Mouse (Mus musculus) ZHBTc4 (cell line): ENCODE results near the gene Mitd1.

Source experiments
- DNase-seq: peaks from one replicate; pipeline ENCODE4 v3.0.0-alpha.2; 2011; ENCODE audit warnings: low read depth, low spot score

The Mitd1 gene

DNA sequence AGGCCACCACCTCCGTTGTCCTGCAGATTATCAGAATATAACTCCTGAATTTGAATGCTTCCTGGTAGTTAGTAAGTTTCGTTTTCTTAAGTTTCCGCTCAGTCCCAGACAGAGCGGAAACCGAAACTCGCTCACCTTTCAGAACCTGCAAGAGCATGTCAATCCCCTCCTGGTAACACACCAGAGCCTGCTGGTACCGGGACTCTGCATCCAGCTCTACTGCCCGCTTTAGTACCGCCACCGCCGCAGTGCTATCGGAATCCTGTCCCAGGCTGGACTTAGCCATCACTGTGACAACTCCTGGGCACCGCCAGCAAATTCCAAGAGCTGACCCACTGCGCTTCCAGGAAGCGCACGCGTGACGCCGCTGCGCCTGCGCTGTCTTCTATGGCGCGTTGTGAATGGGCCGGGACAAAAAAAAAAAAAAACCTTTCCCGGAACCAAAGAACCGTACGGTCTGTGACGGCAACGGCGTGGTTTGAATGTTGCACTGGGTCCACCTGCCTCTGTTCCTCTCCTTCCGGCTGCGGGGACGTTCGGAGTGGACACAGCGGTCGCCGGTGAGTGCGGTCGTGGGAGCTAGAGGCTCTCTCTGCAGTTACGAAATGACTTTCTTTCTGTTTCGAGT is at the start of gene Mitd1, which contains the start of gene Mrpl30:
Mitd1 (minus strand) TSS at position 387 of the 628 bp plus-strand sequence.
Mrpl30 (plus strand) TSS at position 453 of the 628 bp plus-strand sequence.
- peak; percentile 96 for DNase-seq

DNA sequence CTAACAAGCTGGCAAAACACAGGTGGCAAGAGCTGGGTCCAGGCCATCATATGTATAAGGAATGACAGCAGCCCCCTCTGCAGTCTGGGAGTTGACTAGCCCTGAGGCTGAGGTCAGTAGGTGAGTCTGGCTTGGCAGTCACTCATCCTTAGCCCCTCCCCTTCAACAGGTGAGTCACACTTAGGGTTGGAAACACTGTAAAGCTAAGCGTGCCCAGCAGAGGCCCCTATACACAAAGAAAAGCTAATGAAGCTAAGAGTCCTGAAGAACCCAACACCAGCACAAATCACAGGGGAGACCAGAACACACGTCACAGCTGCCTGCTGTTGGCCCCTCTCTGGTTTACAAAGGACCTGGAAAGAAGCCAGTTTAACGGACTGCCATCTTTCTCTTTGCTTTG is 41.6 kb upstream of the Mitd1 start:
- DNase-seq, result peak; percentile 73

DNA sequence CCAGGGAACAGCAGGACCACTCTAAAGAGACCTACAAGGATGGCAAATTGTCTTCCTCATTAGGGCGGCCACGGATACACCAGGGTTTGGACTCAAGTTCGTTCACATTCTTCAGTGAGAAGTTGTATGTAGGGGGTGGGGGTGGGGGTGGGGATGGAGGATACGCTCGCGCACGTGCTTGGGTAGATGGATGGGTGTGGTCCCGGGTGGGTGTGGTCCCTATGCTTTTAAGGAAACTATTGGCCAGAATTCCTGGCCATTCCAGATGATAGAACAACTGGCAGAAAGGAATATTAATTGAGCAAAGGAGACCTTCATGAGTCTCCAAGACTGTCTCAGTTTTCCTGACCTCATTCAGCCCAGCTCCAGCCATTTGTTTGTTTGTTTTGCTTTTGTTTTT is 35.8 kb upstream of the Mitd1 start:
- DNase-seq, result peak; percentile 50

DNA sequence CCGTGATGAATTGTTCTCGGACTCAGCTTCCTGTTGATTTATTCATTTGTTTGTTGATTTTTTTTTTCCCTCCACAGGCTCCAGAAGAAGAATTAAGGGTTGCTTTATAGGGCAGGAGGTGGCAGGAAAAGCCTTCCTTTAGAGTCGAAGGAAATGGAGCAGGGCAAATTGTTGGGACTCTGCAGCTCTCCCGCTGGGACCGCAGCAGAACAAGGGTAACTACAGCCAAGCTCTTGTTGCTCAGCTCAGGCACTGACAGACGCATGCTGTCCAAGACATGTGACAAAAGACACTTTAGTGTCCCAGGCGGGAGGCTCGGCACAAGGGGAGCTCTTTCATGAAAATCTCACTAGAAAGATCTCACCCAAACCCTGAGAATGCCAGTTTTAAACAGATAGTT is 32.3 kb upstream of the Mitd1 start:
- peak; percentile 22 for DNase-seq

DNA sequence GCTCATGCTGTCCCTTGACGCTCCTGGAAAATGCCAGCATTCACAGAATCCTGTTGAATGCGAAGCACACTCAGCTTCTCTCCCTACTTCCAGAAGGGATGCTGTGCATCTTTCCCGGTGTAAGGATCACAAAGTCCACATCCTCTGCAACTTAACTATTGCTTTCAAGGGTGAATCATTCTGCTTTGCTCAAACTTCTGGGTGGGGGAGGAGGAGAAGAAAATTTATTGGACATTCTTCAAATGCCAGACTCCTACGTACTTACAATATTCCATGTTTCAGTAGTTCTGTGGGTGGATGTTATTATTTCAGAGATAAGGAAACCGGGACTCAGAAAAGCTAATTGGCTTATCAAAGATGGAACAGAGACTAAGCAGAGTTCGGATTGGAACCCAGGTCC is 27.9 kb upstream of the Mitd1 start:
- DNase-seq, result no peak

DNA sequence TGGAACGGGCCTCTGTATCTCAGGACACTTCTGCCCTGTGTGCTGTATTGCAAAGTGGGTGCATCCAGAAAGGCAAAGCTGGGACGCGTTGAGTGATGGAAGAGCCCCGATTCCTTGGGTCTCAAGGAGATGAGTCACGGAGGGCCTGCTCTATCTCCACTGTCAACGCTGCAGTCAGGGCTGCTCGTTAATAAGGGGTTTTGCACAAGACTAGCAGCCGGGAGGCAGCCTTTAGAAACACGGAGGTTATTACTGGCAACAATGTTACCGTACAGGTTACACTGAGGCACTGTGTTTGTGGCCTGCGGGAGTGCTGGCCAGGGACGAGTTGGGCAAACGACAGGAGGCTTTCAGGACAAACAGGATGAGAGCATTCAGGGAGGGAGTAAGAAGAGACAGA is 27.5 kb upstream of the Mitd1 start:
- DNase-seq, result no peak

DNA sequence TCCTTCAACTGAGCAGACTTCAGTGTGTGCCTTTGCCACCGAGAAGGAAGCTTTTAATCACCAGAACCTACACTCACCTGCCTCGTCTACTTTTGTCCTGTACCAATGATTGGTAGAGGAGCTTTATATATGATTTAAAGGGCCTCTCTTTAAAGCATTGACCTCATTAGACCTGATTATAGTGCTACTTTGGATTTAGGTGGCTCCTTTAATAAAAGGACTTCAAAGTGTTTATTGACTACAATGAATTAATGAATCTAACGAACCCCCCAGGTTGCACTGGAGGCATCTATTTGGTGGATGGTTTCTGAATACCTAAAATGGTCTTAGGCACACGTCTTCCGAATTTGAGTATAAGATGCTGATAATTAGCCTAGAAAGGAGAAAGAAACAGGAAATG is 26.2 kb upstream of the Mitd1 start, which contains the start of gene Lyg2:
Lyg2 (minus strand) TSS at position 101 of the 400 bp plus-strand sequence.
- DNase-seq, result no peak

DNA sequence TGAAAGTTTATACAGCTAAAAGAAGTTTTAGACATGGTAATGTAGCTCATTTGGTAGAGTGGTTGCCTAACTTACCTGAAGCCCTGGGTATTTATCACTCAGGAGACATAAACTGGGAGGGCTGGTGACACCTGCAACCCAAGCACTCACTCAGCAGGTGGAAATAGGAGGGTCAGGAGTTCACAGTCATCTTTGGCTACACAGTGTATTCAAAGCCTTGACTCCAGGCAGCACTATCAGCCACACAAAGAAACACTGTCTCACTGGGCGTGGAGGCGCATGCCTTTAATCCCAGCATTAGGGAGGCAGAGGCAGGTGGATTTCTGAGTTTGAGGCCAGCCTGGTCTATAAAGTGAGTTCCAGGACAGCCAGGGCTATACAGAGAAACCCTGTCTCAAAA is 22.5 kb upstream of the Mitd1 start:
- DNase-seq, result peak; percentile 60

DNA sequence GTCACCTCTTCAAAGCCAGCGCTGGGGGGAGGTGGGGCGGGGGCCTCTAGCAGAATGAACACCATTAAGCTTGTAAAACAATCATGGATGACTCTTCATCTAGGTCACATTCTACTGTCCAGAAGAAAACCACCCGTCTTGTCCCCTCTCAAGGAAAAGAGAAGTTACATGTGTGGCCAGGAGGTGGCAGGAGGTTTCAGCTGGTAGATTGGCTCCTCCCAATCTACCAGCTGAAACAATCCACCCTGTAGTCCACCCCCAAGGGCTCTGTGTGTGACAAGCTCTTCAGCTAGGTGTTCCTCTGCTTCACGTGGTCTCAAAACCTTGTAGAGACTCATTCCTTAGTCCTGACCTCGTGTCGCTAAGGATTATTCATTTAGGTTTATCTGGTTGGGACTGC is 13.0 kb upstream of the Mitd1 start:
- DNase-seq, result peak; percentile 81

DNA sequence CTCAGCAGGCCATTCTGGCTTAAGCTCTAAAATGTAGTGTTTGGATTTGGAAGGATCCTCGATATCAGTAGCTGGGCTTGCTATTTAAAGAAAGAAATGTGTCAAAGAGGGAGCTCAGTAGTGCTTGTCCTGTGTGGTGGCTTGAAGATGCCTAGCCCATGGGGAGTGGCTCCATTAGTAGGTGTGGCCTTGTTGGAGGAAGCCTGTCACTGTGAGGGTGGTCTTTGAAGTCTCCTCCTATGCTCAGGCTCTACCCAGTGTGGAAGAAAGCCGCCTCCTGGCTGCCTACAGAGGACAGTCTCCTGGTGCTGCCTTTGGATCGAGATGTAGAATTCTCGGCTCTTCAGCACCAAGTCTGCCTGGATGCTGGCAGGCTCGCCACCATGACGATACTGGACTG is 10.1 kb upstream of the Mitd1 start:
- peak; percentile 72 for DNase-seq

DNA sequence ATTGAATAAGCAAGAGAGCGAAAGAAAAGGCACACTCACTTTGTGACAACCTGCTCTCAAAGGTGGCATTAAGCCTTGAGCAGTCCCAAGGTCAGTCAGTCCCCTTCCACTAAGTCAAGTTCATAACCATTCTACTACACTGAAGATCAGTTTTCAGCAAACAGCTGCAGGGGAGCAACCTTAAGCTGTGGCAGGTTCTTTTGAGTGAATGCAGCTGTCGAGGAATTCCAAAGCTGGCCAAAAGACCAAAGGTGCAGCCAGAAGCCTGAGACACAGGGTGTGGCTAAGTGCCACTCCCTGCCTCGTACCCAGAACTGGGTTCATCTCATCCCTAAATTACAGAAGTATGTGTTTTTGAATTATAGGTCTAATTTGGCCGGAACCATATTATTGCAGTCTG is 9.6 kb upstream of the Mitd1 start:
- no peak for DNase-seq

DNA sequence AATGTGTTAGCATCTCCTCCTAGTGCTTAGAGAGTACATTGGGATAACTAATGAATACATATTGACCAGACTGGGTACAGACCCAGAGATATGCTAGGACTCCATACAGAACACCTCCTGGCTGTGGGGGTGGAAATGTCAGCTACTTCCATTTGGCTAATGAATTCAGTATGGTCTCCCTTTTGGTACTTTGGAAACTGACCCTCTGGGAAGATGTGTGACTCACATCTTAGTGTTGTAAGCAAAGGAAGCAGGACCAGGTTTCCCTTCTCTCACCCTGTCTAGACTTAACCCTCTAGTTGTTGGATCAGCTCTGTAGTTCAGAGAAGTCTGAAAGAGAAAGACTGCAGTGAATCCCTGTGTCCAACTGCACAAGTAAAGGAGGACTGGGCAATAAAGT is 4.4 kb upstream of the Mitd1 start:
- DNase-seq, result no peak

DNA sequence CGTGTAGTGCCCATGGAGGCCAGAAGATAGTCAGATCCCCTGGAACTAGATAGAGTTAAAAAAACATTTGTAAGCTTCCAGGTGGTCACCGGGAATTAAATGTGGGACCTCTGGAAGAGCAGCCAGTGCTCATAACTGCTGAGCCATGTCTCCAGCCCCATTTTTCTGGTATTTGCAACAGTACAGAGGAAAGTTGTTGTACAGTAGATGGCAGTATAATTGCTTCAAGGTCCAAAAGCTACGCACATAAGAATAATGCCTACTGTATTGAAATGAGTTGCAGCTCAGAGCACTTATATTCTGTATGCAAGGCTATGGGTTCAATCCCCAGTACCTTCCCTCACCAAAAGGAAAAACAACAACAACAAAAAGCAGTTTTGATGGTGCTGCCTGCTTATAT is 1.2 kb upstream of the Mitd1 start:
- DNase-seq, result no peak

DNA sequence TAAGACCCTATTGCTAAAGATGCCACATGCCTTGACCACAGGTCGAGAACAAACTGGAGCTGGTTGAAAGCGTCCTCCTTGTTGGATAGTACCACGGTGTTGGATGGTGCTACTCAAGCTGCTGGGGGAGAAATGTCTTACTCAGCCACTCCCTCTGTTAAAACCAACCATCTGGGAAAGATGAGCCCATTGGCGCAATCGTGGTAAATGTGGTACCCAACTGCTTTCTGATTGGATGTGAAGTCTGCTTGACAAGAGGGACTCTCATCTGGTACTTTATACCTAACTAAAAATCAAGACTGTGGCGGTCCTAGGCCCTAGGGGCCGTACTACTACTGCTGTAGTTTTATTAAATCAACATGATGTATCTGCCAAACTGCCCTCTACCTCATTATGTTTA is 1.0 kb downstream of the Mitd1 start:
- no peak for DNase-seq

DNA sequence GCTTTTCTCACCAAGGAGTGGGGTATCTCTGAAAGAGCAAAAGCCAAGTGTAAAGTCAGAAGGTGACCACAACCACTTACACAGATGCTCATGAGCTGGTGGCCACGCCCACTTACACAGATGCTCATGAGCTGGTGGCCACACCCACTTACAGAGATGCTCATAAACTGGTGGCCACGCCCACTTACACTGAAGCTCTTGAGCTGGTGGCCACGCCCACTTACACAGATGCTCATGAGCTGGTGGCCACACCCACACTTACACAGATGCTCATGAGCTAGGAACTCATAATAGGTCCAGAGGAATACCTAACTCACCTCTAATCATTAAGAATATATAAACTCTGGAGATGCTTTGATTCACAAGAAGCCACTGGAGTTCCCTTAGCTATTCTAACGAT is 5.8 kb downstream of the Mitd1 start:
- peak; percentile 90 for DNase-seq

DNA sequence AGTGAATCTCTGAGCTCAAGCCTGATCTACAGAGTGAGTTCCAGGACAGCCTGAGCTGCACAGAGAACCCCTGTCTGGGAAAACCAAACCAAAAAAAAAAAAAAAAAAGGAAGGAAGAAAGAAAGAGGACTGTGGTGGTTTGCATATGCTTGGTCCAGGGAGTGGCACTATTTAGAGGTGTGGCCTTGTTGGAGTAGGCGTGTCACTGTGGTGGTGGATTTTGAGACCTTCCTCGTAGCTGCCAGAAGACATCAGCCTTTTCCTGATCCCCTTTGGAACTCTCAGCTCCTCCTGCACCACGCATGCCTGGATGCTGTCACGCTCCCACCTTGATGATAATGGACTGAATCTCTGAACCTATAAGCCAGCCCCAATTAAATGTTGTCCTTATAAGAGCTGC is 6.8 kb downstream of the Mitd1 start:
- peak; percentile 53 for DNase-seq

DNA sequence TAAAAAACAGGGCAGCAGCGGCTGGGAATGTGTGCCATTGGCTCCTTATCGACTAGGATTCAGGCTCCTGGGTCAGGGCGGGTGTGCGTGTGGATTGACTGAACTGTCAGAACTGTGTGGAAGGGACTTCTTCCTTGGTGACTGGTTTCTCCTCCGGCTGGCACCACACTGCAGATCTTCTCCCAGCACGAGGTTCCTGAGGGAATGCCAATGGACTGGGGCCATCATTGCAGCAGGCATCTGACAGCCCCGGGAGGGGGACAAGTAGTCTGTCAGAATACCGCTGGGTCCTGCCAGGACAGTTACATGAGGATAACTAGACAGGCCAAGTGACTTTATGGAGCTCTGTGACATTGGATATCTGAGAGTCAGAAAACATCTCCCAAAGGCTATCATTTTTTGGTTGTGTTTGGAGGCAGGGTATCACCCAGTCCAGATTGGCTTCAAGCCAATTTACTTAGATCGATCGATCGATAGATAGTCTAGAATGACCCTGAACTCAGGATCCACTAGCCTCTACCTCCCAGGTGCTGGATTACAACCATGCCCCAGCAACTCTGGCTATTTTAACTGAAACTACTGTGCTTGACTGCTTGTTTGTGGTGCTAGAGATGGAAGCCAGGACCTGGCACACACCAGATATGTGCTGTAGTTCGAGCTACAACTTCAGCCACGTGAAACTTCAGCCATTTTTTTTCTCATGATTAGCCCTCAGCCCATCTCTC is 12.3 kb downstream of the Mitd1 start:
- no peak for DNase-seq

DNA sequence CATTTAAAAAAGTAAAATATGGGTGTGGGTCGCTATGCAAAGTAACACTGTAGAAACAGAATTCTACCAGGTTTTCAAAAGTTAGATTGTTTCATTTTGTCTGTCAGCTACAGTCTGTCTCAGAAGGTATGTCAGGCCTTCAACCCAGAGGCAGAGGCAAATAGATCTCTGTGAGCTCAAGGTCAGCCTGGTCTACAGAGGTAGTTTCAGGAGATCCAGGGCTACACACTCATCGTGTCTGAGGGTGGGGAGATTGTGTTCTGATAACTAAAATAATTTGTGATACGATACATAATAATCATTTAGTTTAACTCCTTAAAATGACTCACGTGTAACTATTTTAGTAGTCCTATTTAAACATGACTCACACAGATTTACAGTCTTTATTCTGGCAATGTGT is 17.1 kb downstream of the Mitd1 start:
- no peak for DNase-seq

DNA sequence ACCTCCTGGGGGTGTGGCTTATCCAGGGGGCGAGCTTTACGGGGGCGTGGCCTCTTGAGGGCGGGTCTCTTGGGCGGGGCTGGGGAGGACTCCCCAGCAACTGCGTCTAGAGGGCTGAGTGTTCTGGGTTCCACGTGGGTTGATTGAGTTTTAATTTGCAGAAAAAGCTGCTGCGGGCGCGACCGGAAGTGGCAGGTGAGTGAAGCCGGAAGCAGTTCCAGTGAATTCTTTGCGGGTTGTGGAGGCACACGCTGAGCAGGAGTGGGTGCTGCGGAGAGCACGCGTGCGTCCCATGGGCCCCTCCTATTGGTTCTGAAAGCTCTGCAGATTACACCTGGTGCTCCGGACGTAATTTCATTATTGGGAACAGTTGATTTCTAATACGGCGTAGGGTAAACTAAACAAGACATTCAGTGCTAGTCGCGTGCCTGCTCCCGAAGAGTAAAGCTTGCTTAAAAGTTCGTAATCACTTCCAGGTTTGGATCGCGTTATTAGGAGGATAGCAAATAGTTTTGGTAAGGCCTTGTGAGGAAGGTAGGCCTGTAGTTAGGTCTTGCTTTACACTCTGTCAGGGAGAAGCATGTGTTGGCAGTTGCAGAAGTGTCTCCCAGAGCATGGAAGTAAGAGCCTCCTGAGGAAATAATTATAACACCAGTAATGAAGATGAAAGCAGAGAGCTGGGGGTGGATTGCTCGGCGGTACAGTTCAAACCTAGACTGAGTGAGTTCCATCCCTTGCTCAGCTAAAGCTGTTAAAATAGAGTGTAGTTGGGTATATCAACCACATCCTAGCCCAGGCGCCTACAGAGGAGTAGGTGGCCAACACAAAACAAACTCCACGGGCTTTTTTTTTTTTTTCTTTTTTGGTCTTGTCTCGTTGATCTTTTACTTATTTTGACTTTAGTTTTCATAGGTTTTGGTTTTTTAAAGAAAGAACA is 17.8 kb downstream of the Mitd1 start:
- peak; percentile 92 for DNase-seq

DNA sequence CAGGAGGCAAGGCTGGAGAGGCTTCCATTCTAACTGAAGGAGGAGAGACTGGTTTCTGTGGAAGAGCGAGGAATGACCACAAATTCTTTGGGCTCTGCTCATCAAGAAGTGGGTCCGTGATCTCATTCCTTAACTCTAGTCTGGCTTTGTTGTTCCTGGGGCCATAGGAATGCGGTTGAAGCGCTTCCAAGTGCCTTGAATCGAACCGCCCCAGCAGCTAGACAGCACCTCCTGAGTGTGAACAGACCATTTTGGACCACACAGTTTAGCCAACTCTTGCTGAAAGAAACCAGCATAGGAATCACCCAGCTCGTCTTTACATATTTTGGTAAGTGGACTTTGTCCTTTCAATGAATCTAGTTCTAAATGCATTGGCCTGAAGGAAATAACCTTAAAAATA is 18.5 kb downstream of the Mitd1 start, which contains the start of gene Lipt1:
Lipt1 (plus strand) TSS at position 35 of the 400 bp plus-strand sequence.
- DNase-seq, result no peak

DNA sequence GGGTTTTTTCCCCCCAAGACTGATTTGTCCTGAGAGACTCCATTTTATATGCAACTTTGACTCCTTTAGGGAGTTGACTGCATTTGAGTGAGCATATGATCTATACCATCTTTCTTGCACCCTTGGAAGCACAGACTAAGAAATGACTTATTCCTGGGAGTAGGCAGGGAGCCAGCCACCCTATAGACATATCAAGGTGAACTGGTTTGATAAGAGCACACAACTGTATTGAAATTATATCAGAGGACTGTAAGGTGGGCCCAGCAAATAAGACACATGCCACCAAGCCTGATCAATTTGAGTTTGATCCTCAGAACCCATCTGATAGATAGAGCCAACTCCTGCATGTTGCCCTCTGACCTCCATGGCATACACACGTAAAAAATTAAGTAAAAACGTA is 20.8 kb downstream of the Mitd1 start:
- no peak for DNase-seq

DNA sequence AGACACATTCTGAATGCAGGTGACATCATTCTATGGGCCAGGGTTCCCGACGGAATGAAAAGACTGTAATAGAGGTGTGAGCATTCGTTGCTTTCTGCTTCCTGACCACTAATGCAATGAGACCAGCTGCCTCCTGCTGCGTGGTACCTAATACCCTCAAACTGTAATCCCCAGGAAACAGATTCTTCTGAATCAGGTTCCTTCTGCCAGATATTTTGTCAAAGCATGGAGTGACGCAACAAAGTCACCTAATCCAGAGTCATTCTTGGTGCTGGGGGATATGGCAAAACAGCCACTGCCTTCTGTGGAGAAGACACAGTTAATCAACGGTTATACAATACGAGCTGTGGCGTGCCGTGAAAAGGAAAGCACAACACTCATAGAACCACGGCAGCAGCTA is 21.6 kb downstream of the Mitd1 start:
- no peak for DNase-seq
